Mouse (Mus musculus): ENCODE results near the gene Rfesd.

DNA sequence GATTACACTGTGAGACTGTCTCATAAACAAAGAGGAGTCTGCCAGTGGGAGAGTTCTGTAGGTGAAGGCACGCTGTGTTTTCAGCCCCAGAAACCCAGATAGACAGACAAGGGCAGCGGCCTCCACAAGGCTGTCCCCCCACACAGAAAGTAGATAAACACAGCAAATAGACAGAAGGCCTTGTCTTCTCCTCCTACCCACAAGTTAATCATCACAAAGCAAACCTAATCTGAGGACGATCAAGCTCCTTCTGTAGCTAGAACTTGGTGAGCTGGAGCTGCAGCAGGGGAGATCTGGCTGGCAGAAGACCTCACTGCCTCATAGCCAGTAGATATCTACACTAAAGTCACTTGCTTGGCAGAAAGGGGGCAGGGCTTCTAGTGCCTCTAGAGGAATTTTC lies 15.2 kb downstream of the Rfesd start:
- TF ChIP-seq CTCF (IDR thresholded peaks at IDR 0.05; ENCODE audit: low read depth, low read length) (no peak), EP300 (IDR thresholded peaks at IDR 0.05; ENCODE audit: insufficient read depth, low read depth, low read length) (no peak)

Data from ES-Bruce4 (cell line).